Mouse (Mus musculus) right cerebral cortex, postnatal 36 days (tissue): ENCODE measurements around the gene Zfp36l3.
"Not testable (repeated sequence)": the region's sequence is repeated elsewhere in the genome, so short reads cannot be mapped to it uniquely, and the experiment has no call there.

Experiments
- DNase-seq, 2 experiments: peaks; one replicate each; pipeline ENCODE4 v3.0.0; 2022; ENCODE audit warnings: low spot score in 2 of 2, mixed read lengths in 1 of 2

Zfp36l3 gene

GRCm38 (mm10) chrX:53776276-53776675, at the start of gene Zfp36l3:
Gene Zfp36l3, minus strand, starts transcription at chrX:53776394.
- DNase-seq, result no peak

DNA sequence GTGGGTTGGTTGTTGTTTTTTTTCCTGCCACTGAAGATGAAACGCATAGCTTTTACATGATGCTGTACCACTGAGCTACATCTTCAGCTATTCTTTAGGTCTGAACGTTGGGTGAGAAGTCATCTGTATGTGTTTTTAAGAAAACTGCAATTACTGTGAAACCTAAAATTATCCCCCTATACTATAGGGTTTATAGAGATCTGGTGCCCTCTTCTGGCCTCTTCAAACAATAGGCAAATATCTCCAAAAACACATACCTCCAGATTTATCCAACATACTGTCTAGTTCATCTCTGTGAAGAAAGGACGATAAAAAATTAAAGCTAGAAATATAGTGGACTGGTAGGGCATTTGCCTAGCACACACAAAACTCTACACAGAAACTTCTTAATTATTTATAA, 22.9 kb upstream of the Zfp36l3 start:
- DNase-seq, result no peak

DNA sequence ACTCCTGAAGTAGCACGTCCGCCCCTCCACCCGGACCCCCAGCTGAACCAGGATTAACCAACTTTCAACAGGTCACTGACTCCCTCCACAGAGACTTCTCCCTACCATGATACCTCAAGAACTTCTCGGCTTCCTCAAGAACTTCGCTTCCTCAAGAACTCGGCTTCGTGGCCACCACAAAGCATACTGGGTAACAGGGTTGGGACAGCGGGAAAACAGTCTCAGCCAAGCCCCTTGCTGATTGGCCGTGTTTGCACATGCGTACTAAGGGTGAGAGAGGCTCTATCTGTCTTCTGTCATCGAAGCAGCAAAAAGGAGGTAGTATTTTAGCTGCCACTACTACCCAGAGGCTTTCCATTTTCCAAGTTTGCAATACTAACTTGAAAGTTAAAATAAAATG, 21.3 kb upstream of the Zfp36l3 start, which contains the start of gene Xlr:
TSS of gene Xlr (minus strand) at position 188 of the 400 bp plus-strand sequence.
- DNase-seq, result not testable (repeated sequence)

- no peak for DNase-seq
Observed at GRCm38 (mm10) chrX:53757736-53758135, 18.5 kb downstream of the Zfp36l3 start, which contains the start of gene 1700013H16Rik. Gene 1700013H16Rik, minus strand, starts transcription at chrX:53757831.

DNA sequence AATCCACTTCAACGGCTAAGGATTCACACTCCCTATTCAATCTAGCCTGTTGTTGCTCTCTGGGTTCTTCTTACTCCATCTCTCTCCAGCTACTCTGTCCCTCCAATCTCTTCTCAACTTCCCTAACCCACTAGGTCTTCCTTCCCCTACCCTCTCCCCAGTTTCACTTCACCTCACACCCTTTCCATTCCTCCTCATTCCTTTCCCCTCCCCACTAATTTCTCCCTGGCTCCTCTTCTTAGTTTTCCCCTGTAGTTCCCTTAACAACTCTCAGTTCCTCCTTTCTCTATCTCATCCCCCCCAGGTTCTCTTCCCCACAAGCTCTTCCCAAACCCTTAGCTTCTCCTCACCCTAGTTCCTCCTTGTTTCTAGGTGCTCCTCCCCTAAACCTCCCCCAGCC, 23.3 kb downstream of the Zfp36l3 start:
- no peak for DNase-seq

GRCm38 (mm10) chrX:53728967-53729366, 47.2 kb downstream of the Zfp36l3 start:
- no peak for DNase-seq

GRCm38 (mm10) chrX:53724596-53724995, 51.6 kb downstream of the Zfp36l3 start, which contains the start of gene 4930502E18Rik:
Gene 4930502E18Rik, plus strand, starts transcription at chrX:53724826.
- DNase-seq, result no peak
